Mouse (Mus musculus) megakaryocyte, embryonic 14.5 days (primary cell): Measurements from ENCODE around the gene Cyp4f39.

Source experiments
- FLI1 ChIP-seq: IDR thresholded peaks from 2 replicates; pipeline ENCODE4 v1.6.1; 2012; ENCODE audit warnings: low read length, inconsistent platforms, mixed read lengths
- GATA1 ChIP-seq: IDR thresholded peaks from 3 replicates; pipeline ENCODE4 v1.6.1; 2012; ENCODE audit warnings: mixed read lengths, low read length, inconsistent platforms, borderline replicate concordance

DNA sequence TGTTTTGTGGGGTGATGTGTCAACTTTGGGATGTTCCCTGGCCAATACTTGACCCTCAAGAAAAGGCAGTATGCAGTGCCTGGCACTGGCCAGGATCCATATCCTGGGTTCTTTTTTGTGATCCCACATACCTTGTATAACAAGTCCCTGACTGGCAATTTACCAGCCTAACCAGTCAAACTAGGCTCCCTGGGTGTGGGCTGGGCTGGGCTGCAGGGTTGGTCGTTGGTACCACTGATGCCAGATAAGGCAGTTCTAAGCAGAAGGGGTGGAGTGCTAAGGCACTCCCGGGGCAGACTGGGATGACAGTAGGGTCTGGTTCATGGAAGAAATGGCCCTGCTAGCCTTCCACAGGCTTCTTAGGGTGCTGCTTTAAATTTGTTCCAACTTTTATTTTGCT lies 2.5 kb downstream of the Cyp4f39 start:
- TF ChIP-seq GATA1 (no peak), FLI1 (no peak)
